Mouse (Mus musculus) stomach, embryonic 14.5 days (tissue): ENCODE measurements around the gene Mmd. TPM values are rescaled to one million over a fixed set of nuclear protein-coding genes. Genes with fewer than 3 reads are reported as not detected.

Source experiments
- ATAC-seq: fragments of 200-750 bp; cut with Nextera tagmentation; 2 replicates; pipeline ENCODE4 v1.8.0; 2017; ENCODE audit warnings: low read depth, moderate TSS enrichment; ENCODE audit not compliant: insufficient number of reproducible peaks, insufficient read depth, low FRiP score
- H3K27ac ChIP-seq: fragments of 300-500 bp; sonication (generic); 2 replicates; pipeline ENCODE4 v1.5.1; 2014; ENCODE audit warnings: mild to moderate bottlenecking, low read length, moderate library complexity, mixed read lengths
- H3K27me3 ChIP-seq: fragments of 300-500 bp; sonication (generic); 2 replicates; pipeline ENCODE4 v1.6.1; 2014; ENCODE audit warnings: low read length, control low read depth, mixed read lengths; ENCODE audit not compliant: control insufficient read depth, insufficient read depth
- H3K36me3 ChIP-seq: fragments of 300-500 bp; sonication (generic); 2 replicates; pipeline ENCODE4 v1.6.1; 2014; ENCODE audit warnings: mild to moderate bottlenecking, control low read depth, low read length, moderate library complexity, mixed read lengths; ENCODE audit not compliant: control insufficient read depth, insufficient read depth
- H3K4me1 ChIP-seq: fragments of 300-500 bp; sonication (generic); 2 replicates; pipeline ENCODE4 v1.6.1; 2014; ENCODE audit warnings: low read length, control low read depth, mixed read lengths; ENCODE audit not compliant: control insufficient read depth, insufficient read depth
- H3K4me2 ChIP-seq: fragments of 300-500 bp; sonication (generic); replicated peaks from 2 replicates; pipeline ENCODE4 v1.6.1; 2014; ENCODE audit warnings: low read depth, low read length, control low read depth
- H3K4me3 ChIP-seq: fragments of 300-500 bp; sonication (generic); 2 replicates; pipeline ENCODE4 v1.5.1; 2014; ENCODE audit warnings: low read depth, low read length, control low read depth
- H3K9ac ChIP-seq: fragments of 300-500 bp; sonication (generic); replicated peaks from 2 replicates; pipeline ENCODE4 v1.6.1; 2014; ENCODE audit warnings: low read depth, mild to moderate bottlenecking, control low read depth, low read length, moderate library complexity, mixed read lengths
- H3K9me3 ChIP-seq: fragments of 300-500 bp; sonication (generic); 2 replicates; pipeline ENCODE4 v1.6.1; 2016; ENCODE audit warnings: low read depth, low read length, control low read depth; ENCODE audit not compliant: control insufficient read depth
- WGBS: fragments of 180-500 bp; shearing (Covaris S2); extraction: QIAGEN DNeasy Blood & Tissue Kit; methylation state at CpG from one replicate; pipeline ENCODE4 v1.1.7; 2014; 5-methylcytosine and 5-hydroxymethylcytosine counted together
- polyA plus RNA-seq: library from polyadenylated mRNA; unstranded; fragments of >200 nt; fragmentation: Nextera tagmentation; extraction: Ambion mirVana; gene quantifications from 2 replicates; pipeline ENCODE4 v1.2.1, GENCODE M21; 2014

Mmd gene
- polyA plus RNA-seq, 1 experiment from 2014 or later = 34.3 TPM

GRCm38 (mm10) chr11:90326146-90326545, 76.9 kb downstream of the Mmd start:
- H3K36me3 ChIP-seq = no peaks in the 10 kb centered on the region
- ATAC-seq = no peak
- WGBS = 92% methylated on average over 5 of the region's 5 CpGs
- H3K4me3 ChIP-seq = no peak overlapping the region
- no peak overlapping the region for H3K9ac ChIP-seq
- no peak overlapping the region for H3K27ac ChIP-seq
- H3K27me3 ChIP-seq = no peaks in the 10 kb centered on the region
- no peaks in the 10 kb centered on the region for H3K4me1 ChIP-seq
- no peak overlapping the region for H3K4me2 ChIP-seq
- no peaks in the 10 kb centered on the region for H3K9me3 ChIP-seq

GRCm38 (mm10) chr11:90326836-90327235, 77.6 kb downstream of the Mmd start:
- no peaks in the 10 kb centered on the region for H3K36me3 ChIP-seq
- H3K4me1 ChIP-seq = no peaks in the 10 kb centered on the region
- H3K4me3 ChIP-seq = no peak overlapping the region
- 69% methylated on average over 1 of the region's 1 CpGs for WGBS
- no peaks in the 10 kb centered on the region for H3K9me3 ChIP-seq
- H3K27ac ChIP-seq = no peak overlapping the region
- no peak overlapping the region for H3K9ac ChIP-seq
- H3K4me2 ChIP-seq = no peak overlapping the region
- H3K27me3 ChIP-seq = no peaks in the 10 kb centered on the region
- ATAC-seq = no peak

Other genes starting within 250 kb of the Mmd start
- gene Pctp, start 246.6 kb upstream of the Mmd start, polyA plus RNA-seq = 6.6 and 7.0 TPM in 2 replicates
- 37.7 and 40.3 TPM in 2 replicates for gene Tmem100, start 219.1 kb upstream of the Mmd start, polyA plus RNA-seq
- gene Gm45716, start 61.8 kb upstream of the Mmd start, polyA plus RNA-seq = 10.9 and 12.3 TPM in 2 replicates
- 1.2 and 1.7 TPM in 2 replicates for gene Hlf, start 141.4 kb downstream of the Mmd start, polyA plus RNA-seq